Mouse (Mus musculus) cerebellum, postnatal 14 days (tissue): ENCODE data around the gene Pxmp4.
A peak's percentile ranks its signal among the peaks of the same experiment; 100 is the strongest.

ENCODE experiments used
- DNase-seq, 2 experiments: peaks; one replicate each; pipeline ENCODE4 v3.0.0; 2021; ENCODE audit warnings: mixed read lengths in 2 of 2

Pxmp4 gene

GRCm38 (mm10) chr2:154609050-154609767 lies 5.7 kb upstream of the Pxmp4 start:
- DNase-seq = no peak

DNA sequence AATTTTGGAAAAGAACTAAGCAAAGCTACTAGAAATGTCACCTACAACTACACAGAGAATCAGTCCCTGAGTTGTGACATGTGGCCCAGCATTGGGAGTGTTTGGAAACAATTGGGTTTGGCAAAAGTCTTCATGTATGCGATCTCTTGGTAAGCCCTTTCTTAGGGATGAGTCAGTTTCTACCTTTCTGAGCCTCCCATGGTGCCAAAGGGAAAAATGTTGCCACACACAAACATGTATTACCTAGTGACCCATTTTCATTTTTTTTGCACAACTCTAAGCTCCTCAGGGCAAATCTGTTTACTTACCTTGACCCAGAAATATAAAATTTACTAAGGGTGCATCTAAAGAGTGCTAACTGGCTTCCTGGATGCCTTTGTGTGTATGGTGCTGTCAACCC lies 3.5 kb upstream of the Pxmp4 start:
- DNase-seq = no peak

- no peak for DNase-seq
These were observed 648 bp upstream of the Pxmp4 start for GRCm38 (mm10) chr2:154604156-154604555.

GRCm38 (mm10) chr2:154603007-154603637 lies 386 bp downstream of the Pxmp4 start:
- DNase-seq = no peak

DNA sequence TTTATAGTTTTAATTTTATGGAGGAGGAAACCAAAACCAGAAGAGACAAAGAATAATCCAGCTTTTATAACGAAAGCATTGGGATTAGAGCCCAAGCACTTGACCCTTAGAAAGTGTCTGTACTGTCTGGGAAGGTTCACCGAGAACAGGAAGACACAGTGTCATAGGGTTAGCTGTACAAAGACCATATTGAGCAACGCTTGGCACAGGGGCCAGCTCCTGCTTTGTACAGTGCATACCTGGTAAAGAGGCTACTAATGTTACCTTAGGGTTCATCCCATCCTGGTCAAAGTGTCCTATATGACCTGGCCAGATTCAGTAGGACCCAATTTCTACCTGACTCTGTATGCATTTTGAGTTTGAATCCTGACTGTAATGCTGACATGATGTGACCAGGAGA lies 2.2 kb downstream of the Pxmp4 start:
- no peak for DNase-seq

- no peak for DNase-seq
These were observed 2.9 kb downstream of the Pxmp4 start for GRCm38 (mm10) chr2:154600586-154600985.

DNA sequence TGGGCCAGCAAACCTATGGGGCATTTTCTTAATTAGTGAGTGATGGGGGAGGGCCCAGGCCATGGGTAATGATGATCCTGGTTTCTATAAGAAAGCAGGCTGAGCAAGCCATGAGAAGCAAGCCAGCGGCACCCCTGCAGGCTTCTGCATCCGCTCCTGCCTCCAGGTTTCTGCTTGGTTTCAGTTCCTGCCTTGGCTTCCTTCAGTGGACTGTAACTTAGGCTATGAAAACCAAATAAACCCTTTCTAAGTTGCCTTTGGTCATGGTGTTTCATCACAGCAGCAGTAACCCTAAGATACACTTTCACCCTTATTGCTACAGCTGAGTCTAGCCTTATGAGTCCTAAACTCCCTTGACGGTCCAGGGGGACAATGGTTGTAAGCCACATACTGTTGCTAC lies 6.1 kb downstream of the Pxmp4 start:
- no peak for DNase-seq

- DNase-seq = peak; percentile 75 to 78
These were observed 7.7 kb downstream of the Pxmp4 start for GRCm38 (mm10) chr2:154595775-154596174.

GRCm38 (mm10) chr2:154593025-154593424 lies 10.5 kb downstream of the Pxmp4 start:
- DNase-seq = peak; percentile 46 to 49

- DNase-seq = no peak
These were observed 12.3 kb downstream of the Pxmp4 start for GRCm38 (mm10) chr2:154591239-154591638.

- no peak for DNase-seq
These were observed 14.5 kb downstream of the Pxmp4 start for GRCm38 (mm10) chr2:154589051-154589450.

DNA sequence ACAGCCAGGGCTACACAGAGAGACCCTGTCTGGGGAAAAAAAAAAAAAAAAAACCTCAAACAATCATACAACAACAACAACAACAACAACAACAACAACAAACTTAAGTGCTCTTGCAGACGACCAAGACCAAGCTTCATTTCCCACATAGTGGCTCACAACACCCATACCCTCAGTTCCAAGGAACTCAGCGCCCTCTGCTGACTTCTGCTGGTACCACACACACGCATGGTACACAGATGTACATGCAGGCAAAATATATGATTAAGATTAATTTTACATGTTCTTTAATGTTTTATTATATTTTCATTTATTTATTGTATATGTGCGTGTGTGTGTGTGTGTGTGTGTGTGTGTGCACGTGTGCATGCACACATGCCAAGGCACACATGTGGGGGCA lies 17.1 kb downstream of the Pxmp4 start:
- peak; percentile 78 to 92 for DNase-seq

- peak; percentile 74 to 83 for DNase-seq
These were observed 18.4 kb downstream of the Pxmp4 start for GRCm38 (mm10) chr2:154584931-154585601.

GRCm38 (mm10) chr2:154583906-154584872 lies 19.3 kb downstream of the Pxmp4 start:
- peak; percentile 83 to 91 for DNase-seq

- DNase-seq = no peak
These were observed 22.1 kb downstream of the Pxmp4 start for GRCm38 (mm10) chr2:154581421-154581820.

DNA sequence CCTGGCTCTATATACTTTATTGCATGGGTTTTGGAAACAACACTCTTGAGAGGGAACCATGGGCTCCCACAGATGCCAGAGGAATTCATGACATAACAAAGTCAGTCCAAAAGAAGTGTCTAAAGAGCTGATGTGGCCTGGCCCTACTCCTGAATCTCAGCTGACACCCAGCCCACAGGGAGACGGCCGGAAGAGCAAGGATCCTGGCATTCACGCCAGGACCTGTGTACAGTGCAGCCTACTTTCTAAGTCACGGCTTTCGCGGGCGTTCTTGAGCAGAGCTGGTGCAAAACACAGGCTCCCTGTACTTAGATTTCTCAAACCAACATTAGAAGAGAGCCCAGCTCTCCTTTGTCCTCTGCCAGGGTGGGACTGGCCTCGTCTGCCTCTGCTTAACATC lies 22.9 kb downstream of the Pxmp4 start:
- DNase-seq = no peak

DNA sequence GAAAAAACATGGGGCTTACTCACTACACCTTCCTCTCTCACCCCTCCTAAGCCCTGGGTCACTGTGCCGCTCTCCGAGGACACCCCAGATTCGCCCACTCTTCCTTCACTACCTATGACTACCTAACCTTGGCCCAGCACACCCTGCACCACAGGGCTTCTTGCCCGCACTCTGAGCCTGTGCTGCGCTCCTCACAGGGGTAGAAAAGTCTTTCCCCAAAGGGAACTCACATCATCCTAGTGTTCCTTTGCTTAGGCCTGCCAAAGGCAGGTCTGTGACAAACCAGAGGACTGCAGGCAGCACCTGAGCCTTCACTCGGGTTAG lies 25.8 kb downstream of the Pxmp4 start:
- no peak for DNase-seq

DNA sequence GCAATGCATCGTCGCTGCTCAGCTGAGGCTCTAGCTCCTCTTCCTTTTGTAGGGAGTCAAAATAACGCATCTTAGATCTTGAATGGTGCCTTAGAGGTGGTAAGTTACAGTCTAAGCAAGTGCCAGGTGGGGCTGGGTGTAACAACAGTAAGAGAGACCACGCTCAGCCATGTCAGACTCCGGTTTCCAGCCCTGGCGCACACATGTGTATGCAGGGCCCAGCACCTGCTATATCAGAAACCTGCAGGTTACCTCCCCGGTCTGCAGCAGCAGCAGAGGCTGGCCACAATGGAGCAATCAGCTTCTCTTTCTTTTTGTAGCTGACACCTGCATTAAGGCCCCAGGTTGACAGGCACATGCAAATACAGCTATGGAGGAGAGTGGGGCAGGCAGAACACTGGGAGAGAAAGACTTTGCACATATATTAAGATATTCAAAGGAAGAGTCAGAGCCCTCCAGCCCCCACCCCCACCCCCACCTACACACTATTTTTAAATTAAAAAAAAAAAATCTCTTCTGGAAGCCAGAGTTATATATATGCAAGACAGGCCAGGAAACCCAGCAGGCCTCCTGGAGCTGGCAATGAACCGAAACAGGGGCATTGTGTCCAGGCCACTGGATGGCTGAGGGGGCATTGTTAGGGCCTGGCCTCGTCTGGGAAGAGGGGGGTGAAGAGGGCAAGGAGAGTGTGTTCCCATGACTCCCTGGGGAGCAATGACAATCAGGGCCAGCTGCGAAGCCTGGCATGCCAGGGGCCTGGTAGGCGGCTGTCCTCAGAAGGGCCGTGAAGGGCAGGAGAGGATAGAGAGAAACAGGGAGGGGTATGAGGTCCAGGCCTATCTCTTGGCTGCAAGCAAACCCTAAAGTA lies 26.4 kb downstream of the Pxmp4 start:
- no peak for DNase-seq

GRCm38 (mm10) chr2:154574271-154574670 lies 29.2 kb downstream of the Pxmp4 start:
- no peak for DNase-seq

GRCm38 (mm10) chr2:154572996-154573395 lies 30.5 kb downstream of the Pxmp4 start:
- DNase-seq = no peak

GRCm38 (mm10) chr2:154571976-154572375 lies 31.5 kb downstream of the Pxmp4 start:
- DNase-seq = no peak

GRCm38 (mm10) chr2:154571266-154571665 lies 32.2 kb downstream of the Pxmp4 start:
- no peak for DNase-seq
